Mouse (Mus musculus) C2C12 (cell line): ENCODE measurements around the gene Adat1.

Experiments
- CEBPB ChIP-seq: IDR thresholded peaks from one replicate; pipeline ENCODE4 v1.6.1; 2011; ENCODE audit warnings: low read depth, mild to moderate bottlenecking, control low read depth, moderate library complexity
- CTCF ChIP-seq: IDR thresholded peaks from one replicate; pipeline ENCODE4 v1.5.1; 2011; ENCODE audit not compliant: control insufficient read depth, insufficient read depth, insufficient read length
- MAX ChIP-seq: IDR thresholded peaks from one replicate; pipeline ENCODE4 v1.6.1; 2011; ENCODE audit warnings: mild to moderate bottlenecking, control low read depth
- MYOD1 ChIP-seq: IDR thresholded peaks from one replicate; pipeline ENCODE4 v1.6.1; 2011; ENCODE audit warnings: low read depth; ENCODE audit not compliant: control insufficient read depth, insufficient read length
- MYOG ChIP-seq: IDR thresholded peaks from one replicate; pipeline ENCODE4 v1.6.1; 2011; ENCODE audit not compliant: control insufficient read depth, insufficient read length; ENCODE audit errors: extremely low read depth
- USF1 ChIP-seq: IDR thresholded peaks from one replicate; pipeline ENCODE4 v1.6.1; 2011; ENCODE audit warnings: low read depth, mild to moderate bottlenecking, control low read depth, moderate library complexity

DNA sequence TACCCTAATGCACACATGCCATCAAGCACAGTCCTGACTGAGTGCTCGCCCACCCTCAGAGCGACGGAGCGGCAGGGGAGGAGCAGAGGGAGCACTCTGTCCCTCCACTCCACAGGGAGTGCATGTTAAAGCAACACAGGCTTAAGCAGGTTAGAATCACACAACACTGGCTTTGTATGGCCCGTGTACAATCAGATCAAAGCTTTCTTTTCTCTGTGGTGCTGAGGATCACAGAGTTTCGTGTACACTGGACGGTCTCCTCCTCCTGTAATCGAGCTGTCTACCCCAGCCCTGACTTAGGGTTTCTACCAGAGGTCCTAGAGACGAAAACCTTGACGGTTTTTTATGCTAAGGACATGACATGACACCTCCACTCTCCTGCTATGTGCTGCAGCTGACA, 23.6 kb downstream of the Adat1 start:
- TF ChIP-seq CTCF (no peak), CEBPB (no peak), USF1 (no peak), MYOD1 (no peak), MAX (no peak), MYOG (no peak)
